Mouse (Mus musculus) forebrain, embryonic 10.5 days (tissue): ENCODE measurements at regions not wholly inside any gene's neighbourhood (a gene's known extent, or its start where the extent isn't known, plus 50 kb on each side); places are given as distances from the start of the nearest gene placed in this dataset.

Experiments
- DNase-seq: peaks from one replicate; pipeline ENCODE4 v3.0.0-alpha.2; 2017; ENCODE audit warnings: low spot score; ENCODE audit errors: extremely low spot score
- H3K27ac ChIP-seq: fragments of 300-500 bp; sonication (generic); 2 replicates; pipeline ENCODE4 v1.5.1; 2016; ENCODE audit warnings: mild to moderate bottlenecking
- H3K27me3 ChIP-seq: fragments of 300-500 bp; sonication (generic); 2 replicates; pipeline ENCODE4 v1.6.1; 2016; ENCODE audit warnings: mild to moderate bottlenecking; ENCODE audit not compliant: poor library complexity, severe bottlenecking
- H3K36me3 ChIP-seq: fragments of 300-500 bp; sonication (generic); replicated peaks from 2 replicates; pipeline ENCODE4 v1.6.1; 2016; ENCODE audit warnings: mild to moderate bottlenecking, moderate library complexity
- H3K4me1 ChIP-seq: fragments of 300-500 bp; sonication (generic); 2 replicates; pipeline ENCODE4 v1.6.1; 2016
- H3K4me3 ChIP-seq: fragments of 300-500 bp; sonication (generic); 2 replicates; pipeline ENCODE4 v1.5.1; 2016; ENCODE audit warnings: mild to moderate bottlenecking, moderate library complexity
- H3K9me3 ChIP-seq: fragments of 300-500 bp; sonication (generic); 2 replicates; pipeline ENCODE4 v1.6.1; 2016; ENCODE audit warnings: mild to moderate bottlenecking, moderate library complexity
- WGBS: fragments of 180-500 bp; shearing (Covaris S2); methylation state at CpG from one replicate; pipeline ENCODE4 v1.1.7; 2016; 5-methylcytosine and 5-hydroxymethylcytosine counted together

- WGBS = 6% methylated on average over 5 of the region's 5 CpGs
- Histone ChIP-seq H3K36me3 (no peaks in the 10 kb centered on the region), H3K4me3 (no peak overlapping the region), H3K9me3 (no peaks in the 10 kb centered on the region), H3K4me1 (peaks cover 47% of the 10 kb centered on the region), H3K27ac (peak overlapping the region; percentile 67; the same call in 1 of the 2 replicates), H3K27me3 (no peaks in the 10 kb centered on the region)
- peak; percentile 36 for DNase-seq
Measured at GRCm38 (mm10) chr13:83872887-83873286, 349.2 kb upstream of the Tmem161b start.

DNA sequence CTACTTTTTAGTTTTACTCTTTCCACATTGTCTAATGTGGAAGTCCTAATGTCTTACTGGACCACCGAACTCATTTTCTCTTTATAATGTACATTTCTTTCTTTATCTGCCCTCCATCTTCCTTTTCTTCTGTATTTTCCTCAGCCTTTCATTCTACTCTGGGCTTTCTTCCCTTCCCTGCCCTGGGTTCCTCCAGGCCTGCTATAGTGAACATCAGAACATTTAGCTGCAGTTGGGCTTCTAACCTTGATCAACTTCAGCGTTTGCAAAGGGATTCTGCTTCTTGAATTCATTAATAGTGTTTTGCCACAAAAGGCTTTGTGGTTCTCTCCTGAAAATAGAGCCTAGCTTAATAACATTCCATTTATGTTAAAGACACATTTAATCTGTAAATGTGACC is 342.5 kb upstream of the Tmem161b start:
- Histone ChIP-seq H3K36me3 (no peaks in the 10 kb centered on the region), H3K9me3 (no peaks in the 10 kb centered on the region), H3K4me1 (peaks cover 61% of the 10 kb centered on the region), H3K27ac (peak overlapping the region; percentile 54; the same call in 1 of the 2 replicates), H3K4me3 (no peak overlapping the region), H3K27me3 (no peaks in the 10 kb centered on the region)
- WGBS = 51% methylated on average over 2 of the region's 2 CpGs
- DNase-seq = no peak

- Histone ChIP-seq H3K27ac (peak overlapping the region; percentile 54), H3K9me3 (no peaks in the 10 kb centered on the region), H3K4me3 (no peak overlapping the region), H3K27me3 (no peaks in the 10 kb centered on the region), H3K36me3 (no peaks in the 10 kb centered on the region), H3K4me1 (peaks cover 68% of the 10 kb centered on the region)
- peak; percentile 44 for DNase-seq
- WGBS = 29% methylated on average over 2 of the region's 2 CpGs
Measured at GRCm38 (mm10) chr13:83880305-83880704, 341.8 kb upstream of the Tmem161b start.

GRCm38 (mm10) chr13:83880772-83881171 is 341.3 kb upstream of the Tmem161b start:
- Histone ChIP-seq H3K9me3 (no peaks in the 10 kb centered on the region), H3K36me3 (no peaks in the 10 kb centered on the region), H3K4me1 (peaks cover 72% of the 10 kb centered on the region), H3K27me3 (no peaks in the 10 kb centered on the region), H3K27ac (peak overlapping the region; percentile 54; the same call in 1 of the 2 replicates), H3K4me3 (no peak overlapping the region)
- no peak for DNase-seq
- 28% methylated on average over 2 of the region's 2 CpGs for WGBS

DNA sequence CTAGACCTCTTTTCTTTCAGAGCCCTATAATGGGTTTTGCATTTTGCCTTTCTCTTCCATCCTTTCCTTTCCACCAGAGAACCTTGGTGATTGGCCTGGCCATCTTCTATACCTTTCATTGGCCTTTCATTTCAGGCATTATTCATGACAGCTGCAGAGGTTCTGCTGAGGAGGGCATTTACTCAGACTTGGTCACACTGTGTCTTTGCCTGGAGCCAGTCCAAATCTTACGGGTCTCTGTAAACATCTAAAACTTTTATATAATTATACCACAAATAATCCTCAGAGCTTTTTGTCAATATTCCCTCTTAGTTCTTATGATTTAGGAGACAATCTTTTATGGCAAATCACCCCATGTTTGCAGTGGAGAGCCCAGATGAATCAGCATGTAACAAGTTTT is 339.3 kb upstream of the Tmem161b start:
- WGBS = 86% methylated on average over 1 of the region's 1 CpGs
- Histone ChIP-seq H3K9me3 (no peaks in the 10 kb centered on the region), H3K4me3 (no peak overlapping the region), H3K27me3 (no peaks in the 10 kb centered on the region), H3K36me3 (no peaks in the 10 kb centered on the region), H3K27ac (peak overlapping the region; percentile 86; the same call in 1 of the 2 replicates), H3K4me1 (peaks cover 78% of the 10 kb centered on the region)
- no peak for DNase-seq

- H3K9me3 ChIP-seq = no peaks in the 10 kb centered on the region
- 87% methylated on average over 4 of the region's 4 CpGs for WGBS
- H3K4me1 ChIP-seq = peaks cover 75% of the 10 kb centered on the region
- no peak overlapping the region for H3K4me3 ChIP-seq
- H3K27me3 ChIP-seq = no peaks in the 10 kb centered on the region
- peak overlapping the region; percentile 86 for H3K27ac ChIP-seq
- H3K36me3 ChIP-seq = no peaks in the 10 kb centered on the region
- DNase-seq = no peak
Measured at GRCm38 (mm10) chr13:83883821-83884220, 338.3 kb upstream of the Tmem161b start.

GRCm38 (mm10) chr13:83884226-83884625 is 337.9 kb upstream of the Tmem161b start:
- WGBS = 94% methylated on average over 4 of the region's 4 CpGs
- Histone ChIP-seq H3K27ac (peak overlapping the region; percentile 86), H3K4me3 (no peak overlapping the region), H3K9me3 (no peaks in the 10 kb centered on the region), H3K27me3 (no peaks in the 10 kb centered on the region), H3K36me3 (no peaks in the 10 kb centered on the region), H3K4me1 (peaks cover 71% of the 10 kb centered on the region)
- DNase-seq = no peak

DNA sequence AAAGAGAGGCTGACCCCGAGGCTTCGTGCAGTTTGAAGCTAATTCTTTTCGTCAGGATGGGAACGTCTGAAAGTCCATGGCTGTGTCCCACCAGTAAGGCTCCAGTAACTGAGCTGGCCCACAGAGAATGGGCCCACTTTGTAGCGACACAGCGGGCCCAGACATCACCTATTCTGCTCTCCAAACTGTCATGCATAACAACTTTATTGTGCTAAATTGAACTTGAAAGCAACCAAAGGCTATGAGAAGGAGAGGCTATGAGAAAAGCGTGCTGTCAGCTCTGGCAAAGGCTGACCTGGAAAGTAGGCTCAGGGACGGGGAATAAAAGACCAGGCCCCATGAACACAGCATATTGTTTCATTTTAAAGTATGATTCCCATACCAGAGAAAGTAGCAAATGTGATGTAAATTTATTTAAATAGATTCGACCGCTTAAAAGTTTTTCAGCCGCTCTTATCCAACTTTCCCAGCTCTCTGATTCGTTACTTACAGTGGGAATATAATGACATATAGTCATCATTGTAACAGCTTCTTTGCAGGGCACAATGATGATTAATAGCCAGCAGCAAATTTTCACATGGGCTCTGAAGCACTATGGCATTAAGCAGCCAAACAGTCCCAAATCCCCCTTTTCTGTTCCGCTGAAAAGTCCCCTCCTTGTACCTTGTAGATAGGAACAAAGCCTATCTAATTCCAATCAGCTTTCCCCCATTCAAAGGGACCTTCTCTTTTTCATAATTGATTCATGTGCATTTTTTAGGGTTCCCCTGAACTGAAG is 337.1 kb upstream of the Tmem161b start:
- H3K9me3 ChIP-seq = no peaks in the 10 kb centered on the region
- WGBS = 33% methylated on average over 13 of the region's 13 CpGs
- H3K27me3 ChIP-seq = no peaks in the 10 kb centered on the region
- peak overlapping the region; percentile 86 for H3K27ac ChIP-seq
- H3K4me3 ChIP-seq = no peak overlapping the region; the same call in 1 of the 2 replicates
- peaks cover 64% of the 10 kb centered on the region for H3K4me1 ChIP-seq
- no peaks in the 10 kb centered on the region for H3K36me3 ChIP-seq
- DNase-seq = peak; percentile 55

GRCm38 (mm10) chr13:83885729-83886128 is 336.4 kb upstream of the Tmem161b start:
- Histone ChIP-seq H3K4me1 (peaks cover 56% of the 10 kb centered on the region), H3K9me3 (no peaks in the 10 kb centered on the region), H3K27ac (peak overlapping the region; percentile 86), H3K4me3 (no peak overlapping the region), H3K27me3 (no peaks in the 10 kb centered on the region), H3K36me3 (no peaks in the 10 kb centered on the region)
- DNase-seq = no peak
- 52% methylated on average over 4 of the region's 4 CpGs for WGBS

DNA sequence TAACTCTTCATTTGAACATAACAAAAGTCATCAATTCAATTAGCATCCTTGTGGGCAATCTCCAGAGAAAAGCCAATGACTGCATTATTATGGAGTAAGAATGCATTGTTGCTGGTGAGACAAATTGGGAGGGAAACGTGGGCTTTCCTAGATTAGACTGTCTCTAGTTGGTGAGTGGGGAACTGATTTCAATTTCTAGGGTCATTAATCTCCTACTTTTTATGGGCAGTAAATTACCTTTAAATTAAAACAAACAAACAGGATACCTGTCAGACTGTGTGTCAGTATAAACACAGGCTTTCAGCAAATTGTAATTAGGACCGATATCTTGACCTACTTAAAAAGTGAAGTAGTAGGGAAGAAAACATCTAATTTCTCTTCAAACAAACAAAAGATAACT is 307.4 kb upstream of the Tmem161b start:
- WGBS = 74% methylated on average over 2 of the region's 2 CpGs
- Histone ChIP-seq H3K27ac (no peak overlapping the region), H3K9me3 (peaks cover 12% of the 10 kb centered on the region; the same call in 1 of the 2 replicates), H3K27me3 (no peaks in the 10 kb centered on the region), H3K4me1 (no peaks in the 10 kb centered on the region), H3K4me3 (no peak overlapping the region), H3K36me3 (no peaks in the 10 kb centered on the region)
- no peak for DNase-seq

DNA sequence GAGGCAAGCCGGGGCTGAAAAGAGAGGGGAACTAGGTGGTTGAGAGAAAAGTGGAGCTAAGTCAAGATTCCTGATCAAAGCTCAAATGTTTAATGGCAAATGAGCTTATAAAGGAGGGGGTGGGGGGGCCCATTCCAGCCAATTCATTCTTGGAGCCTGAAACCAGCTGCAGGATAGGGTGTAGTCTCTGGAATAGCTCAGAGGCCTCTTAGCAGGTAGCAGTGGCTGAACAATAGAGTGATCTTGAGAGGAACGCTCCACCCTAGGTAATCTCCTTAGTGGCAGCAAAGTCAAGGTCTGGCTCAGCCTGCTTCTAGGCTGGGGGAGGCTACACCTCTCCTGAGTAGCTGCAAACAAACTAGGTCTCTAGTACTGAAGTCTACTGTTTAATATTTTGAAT is 289.3 kb upstream of the Tmem161b start:
- 69% methylated on average over 2 of the region's 2 CpGs for WGBS
- no peak for DNase-seq
- Histone ChIP-seq H3K27ac (no peak overlapping the region), H3K9me3 (peaks cover 4% of the 10 kb centered on the region), H3K36me3 (no peaks in the 10 kb centered on the region), H3K4me1 (no peaks in the 10 kb centered on the region), H3K27me3 (no peaks in the 10 kb centered on the region), H3K4me3 (no peak overlapping the region)

GRCm38 (mm10) chr13:83946495-83946894 is 275.6 kb upstream of the Tmem161b start:
- Histone ChIP-seq H3K4me3 (no peak overlapping the region), H3K27ac (0 out of 2 replicates have a peak overlapping the region, but pooled peaks have one; percentile 15), H3K27me3 (no peaks in the 10 kb centered on the region), H3K36me3 (no peaks in the 10 kb centered on the region), H3K9me3 (no peaks in the 10 kb centered on the region), H3K4me1 (peaks cover 9% of the 10 kb centered on the region)
- 77% methylated on average over 4 of the region's 4 CpGs for WGBS
- no peak for DNase-seq

DNA sequence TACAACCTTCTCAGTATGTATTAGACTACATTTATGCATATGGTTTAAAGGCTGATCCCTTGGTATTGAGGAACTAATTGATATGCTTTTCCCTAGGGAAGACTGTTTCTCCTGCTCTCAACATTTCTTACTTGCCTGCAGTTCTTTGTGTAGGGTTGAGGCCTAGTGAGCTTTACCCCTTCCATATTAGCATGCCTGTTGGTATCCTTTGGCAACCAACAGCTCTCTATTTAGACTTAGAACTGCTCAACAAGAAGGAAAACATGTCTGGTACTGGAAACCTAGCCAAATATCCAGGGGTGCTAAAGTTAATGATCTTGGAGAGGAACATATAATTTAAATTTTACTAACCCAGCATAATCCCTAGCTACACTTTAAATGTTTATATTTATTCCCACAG is 270.9 kb upstream of the Tmem161b start:
- no peak for DNase-seq
- H3K36me3 ChIP-seq = no peaks in the 10 kb centered on the region
- no peak overlapping the region for H3K4me3 ChIP-seq
- H3K9me3 ChIP-seq = no peaks in the 10 kb centered on the region
- H3K27ac ChIP-seq = no peak overlapping the region
- no peaks in the 10 kb centered on the region for H3K27me3 ChIP-seq
- H3K4me1 ChIP-seq = peaks cover 12% of the 10 kb centered on the region
